Mouse (Mus musculus): ENCODE results near the gene Tmem69.

The Tmem69 gene

DNA sequence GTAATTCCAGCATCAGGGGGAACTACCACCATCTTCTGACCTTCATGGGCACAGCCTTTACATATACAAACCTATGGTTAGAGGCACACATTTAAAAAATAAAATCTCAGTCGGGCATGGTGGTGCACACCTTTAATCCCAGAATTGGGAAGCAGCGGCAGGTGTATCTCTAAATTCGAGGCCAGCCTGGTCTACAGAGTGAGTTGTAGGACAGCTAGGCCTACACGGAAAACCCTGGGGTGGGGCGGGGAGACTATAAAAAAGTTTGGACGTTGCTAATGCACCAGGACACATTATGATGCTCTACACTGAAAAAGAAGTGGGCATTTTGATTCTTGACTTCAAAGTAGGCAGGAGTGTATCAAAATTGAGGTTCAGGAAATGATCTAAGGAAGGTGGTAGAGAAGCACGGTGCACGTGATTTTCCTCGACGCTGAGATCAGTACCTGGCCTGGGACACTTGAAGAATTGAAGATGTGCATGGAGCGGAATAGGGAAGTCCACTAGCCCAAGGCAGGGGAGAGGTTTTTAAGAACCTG is 48.8 kb downstream of the Tmem69 start:
- CTCF ChIA-PET = interaction anchor here in 2 of 4 experiments (0.5 to 1.4 kb wide), 7 partner anchors 9 to 84 kb away, joined by 3 to 4 read pairs (median 3); partner anchors contain the start of gene Gpbp1l1 (in 1 of the 2)
- POLR2A ChIA-PET = interaction anchor here (0.6 to 5.0 kb wide), 45 partner anchors 9 to 452 kb away, joined by 3 to 24 read pairs (median 4); partner anchors contain the start of genes Gpbp1l1 (in 3 of the 4), Mast2 (in 2 of the 4), Pik3r3 (in 2 of the 4) and Prdx1 (in 2 of the 4)
